Mouse (Mus musculus) splenic B cell, adult 2 months (primary cell): ENCODE measurements around the gene Cdk6.

Source experiments
- DNase-seq: peaks from one replicate; pipeline ENCODE4 v3.0.0-alpha.2; 2011; ENCODE audit warnings: low read depth, low spot score
- H3K27me3 ChIP-seq: 2 replicates; pipeline ENCODE4 v1.6.1; 2012; ENCODE audit warnings: mild to moderate bottlenecking, low read length, moderate library complexity, mixed read lengths; ENCODE audit not compliant: control insufficient read depth, poor library complexity, insufficient read depth, severe bottlenecking
- H3K36me3 ChIP-seq: 2 replicates; pipeline ENCODE4 v1.6.1; 2012; ENCODE audit warnings: mild to moderate bottlenecking, low read length, moderate library complexity, mixed read lengths; ENCODE audit not compliant: control insufficient read depth, poor library complexity, insufficient read depth, severe bottlenecking

Cdk6 gene

DNA sequence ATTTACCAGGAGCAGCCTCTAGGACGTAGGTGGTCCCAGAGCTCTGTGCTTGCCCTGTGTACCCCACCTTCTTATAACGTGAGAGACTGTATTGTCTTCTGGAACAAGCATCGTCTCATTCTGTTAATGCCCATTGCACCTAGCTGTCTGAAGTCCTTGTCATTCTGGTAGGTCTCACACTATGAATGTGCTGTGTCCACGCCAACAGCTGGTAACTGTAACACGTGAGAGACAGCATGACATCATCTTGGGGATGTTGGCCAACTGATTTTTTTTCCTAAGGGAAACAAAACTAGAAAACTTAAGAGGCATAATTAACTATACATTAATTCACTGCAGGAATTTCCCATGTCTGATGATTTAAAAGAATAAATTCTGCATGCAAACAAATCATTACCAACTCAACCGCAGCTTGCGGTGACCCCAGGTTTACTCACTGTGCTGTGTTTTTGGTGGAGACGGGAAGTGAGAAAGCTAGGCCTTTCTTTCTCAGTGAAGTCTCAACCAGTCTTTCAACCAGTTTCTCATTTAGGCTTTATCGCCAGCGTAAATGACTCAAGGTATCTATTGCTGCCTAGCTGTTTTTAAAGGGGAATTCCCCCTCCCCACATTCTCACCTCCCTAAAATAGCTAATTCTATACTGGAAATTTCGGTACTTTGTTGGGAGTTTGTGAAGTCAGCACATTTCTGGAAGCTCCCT lies 14.4 kb downstream of the Cdk6 start:
- peak; percentile 74 for DNase-seq
- Histone ChIP-seq H3K36me3 (no peaks in the 10 kb centered on the region; the same call in 1 of the 2 replicates), H3K27me3 (no peaks in the 10 kb centered on the region)

DNA sequence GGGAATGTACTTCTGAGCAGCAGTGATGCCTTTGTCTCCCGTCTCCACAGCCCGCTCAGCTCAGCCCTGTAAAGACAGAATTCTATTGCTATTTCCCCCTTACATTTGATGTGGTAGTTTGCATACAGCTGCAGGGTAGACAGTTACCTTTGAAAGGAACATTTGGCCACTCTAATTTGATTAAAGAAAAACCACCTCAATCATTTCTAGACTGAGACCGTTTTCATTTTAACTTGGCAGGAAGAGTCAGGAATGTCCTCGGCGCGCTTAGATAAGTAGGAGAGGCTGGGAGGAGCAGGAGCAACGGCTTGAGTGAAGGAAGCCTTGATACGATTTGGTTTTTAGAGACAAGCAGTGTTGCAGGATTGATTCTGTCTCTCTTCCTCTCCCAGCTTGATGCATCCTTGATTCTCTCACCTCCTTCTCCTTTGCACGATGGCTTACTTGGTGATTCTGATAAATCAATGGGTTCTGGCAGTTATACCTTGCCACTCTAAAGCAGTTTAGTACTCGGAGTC lies 15.0 kb downstream of the Cdk6 start:
- DNase-seq, result no peak
- Histone ChIP-seq H3K36me3 (no peaks in the 10 kb centered on the region; the same call in 1 of the 2 replicates), H3K27me3 (no peaks in the 10 kb centered on the region)

DNA sequence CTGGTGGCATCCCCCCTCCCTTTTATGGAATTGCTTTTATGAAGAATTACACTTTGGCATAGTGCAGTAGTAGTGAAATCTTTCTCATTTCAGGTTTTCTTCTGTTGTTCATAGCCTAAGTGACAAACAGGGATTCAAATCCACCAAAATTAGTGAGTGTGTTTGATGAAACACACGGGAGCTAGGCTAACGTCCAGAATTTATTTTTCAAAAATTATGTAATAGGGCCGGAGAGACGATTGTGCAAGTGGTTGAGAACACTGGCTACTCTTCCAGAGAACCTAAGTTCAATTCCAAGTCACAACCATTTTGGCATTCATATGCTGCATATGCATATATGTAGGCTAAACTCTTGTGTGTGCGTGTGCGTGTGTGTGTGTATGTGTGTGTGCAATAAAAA lies 16.2 kb downstream of the Cdk6 start:
- no peaks in the 10 kb centered on the region; the same call in 1 of the 2 replicates for H3K36me3 ChIP-seq
- DNase-seq, result no peak

DNA sequence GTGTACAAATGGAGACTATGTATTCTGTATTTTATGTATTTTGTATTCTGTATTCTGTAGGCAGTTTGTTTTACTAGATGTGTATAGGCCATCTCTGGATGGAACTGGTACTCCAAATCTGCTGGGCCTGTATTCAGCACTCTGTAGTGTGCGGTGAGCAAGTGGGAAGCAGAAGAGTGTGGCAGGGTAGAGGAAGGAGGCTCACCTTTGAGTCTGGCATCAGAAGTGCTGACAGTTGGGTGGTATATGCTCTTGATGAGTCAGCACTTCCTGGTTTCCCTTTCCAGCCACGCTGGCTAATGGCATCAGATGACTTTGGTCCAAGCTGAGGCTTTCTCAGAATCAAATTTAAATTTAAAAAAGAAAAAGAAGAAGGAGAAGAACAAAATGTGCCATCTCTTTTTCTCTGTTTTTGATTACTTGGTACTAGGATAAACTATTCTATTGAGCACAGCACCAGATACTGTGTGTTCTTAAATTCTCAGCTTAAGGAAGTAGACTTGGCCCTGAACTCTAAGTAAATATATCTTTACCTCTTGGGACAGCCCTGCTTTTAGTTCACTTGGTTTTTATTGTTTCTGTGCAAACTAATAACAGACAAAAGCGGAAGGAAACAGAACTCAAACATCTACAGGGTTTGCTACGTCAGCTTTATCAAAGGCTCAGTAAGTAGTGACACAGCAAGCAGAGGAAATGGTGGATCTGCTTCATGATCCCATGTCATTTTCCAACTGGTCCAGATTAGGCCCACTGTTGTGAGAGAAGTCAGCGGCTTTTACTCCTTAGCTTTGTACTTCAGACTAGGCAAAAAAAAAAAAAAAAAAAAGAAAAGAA lies 17.6 kb downstream of the Cdk6 start:
- H3K27me3 ChIP-seq, result no peaks in the 10 kb centered on the region
- DNase-seq, result peak; percentile 17
- H3K36me3 ChIP-seq, result no peaks in the 10 kb centered on the region; the same call in 1 of the 2 replicates

More for the DNA sequence above, 16.2 kb downstream of the Cdk6 start:
- no peaks in the 10 kb centered on the region for H3K27me3 ChIP-seq

DNA sequence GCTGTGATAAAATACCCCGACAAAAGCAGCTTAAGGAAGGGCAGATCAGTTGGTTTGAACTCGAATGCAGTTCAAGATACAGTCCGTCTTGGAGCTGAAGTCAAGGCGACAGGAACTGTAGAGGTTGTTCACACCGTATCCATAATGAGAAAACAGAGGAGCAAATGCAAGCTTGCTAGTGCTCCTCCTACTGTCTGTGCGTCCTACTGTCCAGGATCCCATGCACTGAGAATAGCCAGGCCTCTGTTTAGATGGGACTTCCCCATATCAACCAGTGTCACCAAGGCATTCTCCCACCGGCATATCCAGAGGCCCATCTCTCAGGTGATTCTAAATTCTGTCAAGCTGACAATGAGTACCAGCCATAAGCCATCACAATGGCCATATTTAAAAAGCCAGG lies 18.6 kb downstream of the Cdk6 start:
- DNase-seq, result no peak
- Histone ChIP-seq H3K27me3 (no peaks in the 10 kb centered on the region), H3K36me3 (no peaks in the 10 kb centered on the region)

DNA sequence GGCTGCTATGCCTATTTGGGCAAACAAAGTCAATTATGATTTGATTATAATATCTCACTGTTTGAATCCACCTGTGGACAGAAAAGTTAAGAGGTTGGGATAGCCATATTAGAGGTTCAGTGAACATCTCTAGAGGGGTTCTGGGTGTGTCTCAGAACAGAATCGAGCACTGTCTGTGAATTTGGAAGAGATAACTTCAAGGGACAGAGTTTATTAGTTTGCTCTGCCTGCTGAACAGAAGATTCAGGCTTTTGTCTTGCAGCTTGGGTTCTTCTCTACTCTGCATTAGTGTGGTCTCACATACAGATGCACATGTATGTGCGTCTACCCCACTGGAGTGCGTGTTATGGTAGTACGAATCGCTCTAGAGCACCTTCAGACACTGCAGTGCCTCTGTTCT lies 20.0 kb downstream of the Cdk6 start:
- no peak for DNase-seq
- H3K36me3 ChIP-seq, result no peaks in the 10 kb centered on the region
- H3K27me3 ChIP-seq, result no peaks in the 10 kb centered on the region

DNA sequence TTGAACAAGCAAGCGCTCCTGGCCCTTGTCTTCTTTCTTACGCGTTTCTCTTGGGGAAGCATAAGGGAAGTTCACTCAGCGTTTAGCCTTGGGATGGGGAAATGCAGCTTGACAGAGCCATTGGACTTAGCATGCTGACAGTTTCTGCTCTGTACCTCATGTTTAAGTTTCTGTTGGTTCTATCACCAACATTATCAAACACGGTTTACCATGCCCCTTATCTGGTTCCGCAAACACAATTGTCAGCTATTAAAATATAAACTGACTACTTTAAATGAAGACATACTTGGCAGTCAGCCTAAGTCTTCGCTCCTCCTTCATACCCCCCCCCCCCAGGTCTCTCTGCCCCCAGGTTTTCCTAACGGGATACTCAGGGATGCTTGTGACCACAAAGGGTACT lies 20.8 kb downstream of the Cdk6 start:
- Histone ChIP-seq H3K36me3 (no peaks in the 10 kb centered on the region), H3K27me3 (no peaks in the 10 kb centered on the region)
- DNase-seq, result no peak

DNA sequence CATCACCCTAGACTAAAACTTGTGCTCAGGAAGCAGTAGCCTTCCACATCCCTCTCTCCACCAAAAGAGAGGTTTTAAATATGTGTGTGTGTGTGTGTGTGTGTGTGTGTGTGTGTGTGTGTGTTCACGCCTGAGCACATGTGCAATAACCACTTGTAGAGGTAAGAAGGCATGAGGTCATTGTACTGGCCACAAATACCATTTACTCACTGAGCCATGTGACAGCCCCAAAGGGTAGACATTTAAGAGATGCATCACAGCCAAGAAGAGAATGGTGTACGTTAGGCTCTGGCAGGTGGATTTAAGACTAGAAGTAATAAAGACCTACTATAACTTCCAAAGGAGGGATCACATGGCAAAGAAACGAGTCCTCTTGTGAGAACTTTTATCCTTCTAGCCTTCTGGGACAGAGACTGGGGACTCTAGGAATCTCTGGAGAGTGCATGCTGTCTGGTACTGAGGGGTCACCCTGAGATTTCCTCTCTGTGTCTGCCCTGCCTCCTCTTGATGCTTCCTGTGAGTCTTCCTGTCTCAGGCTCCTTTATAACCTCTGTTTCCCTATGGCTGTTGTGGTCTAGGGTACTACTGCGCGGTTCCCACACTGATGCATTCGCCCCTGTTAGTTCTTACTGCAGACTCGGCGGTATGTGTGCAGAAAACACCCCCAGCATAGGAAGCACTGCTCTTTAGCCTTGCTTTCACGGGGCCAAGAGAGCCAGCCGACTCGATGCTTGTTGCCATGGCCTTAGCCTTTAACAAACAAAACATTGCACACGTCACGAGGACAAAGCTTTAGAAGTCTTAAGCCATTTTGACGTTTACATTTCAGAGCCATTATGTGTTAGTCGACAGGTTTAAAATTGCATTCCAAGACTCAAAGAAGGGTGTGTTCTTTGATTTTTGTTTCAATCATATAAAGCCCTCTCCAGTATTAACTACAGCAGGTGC lies 22.0 kb downstream of the Cdk6 start:
- no peaks in the 10 kb centered on the region for H3K36me3 ChIP-seq
- no peaks in the 10 kb centered on the region for H3K27me3 ChIP-seq
- no peak for DNase-seq

DNA sequence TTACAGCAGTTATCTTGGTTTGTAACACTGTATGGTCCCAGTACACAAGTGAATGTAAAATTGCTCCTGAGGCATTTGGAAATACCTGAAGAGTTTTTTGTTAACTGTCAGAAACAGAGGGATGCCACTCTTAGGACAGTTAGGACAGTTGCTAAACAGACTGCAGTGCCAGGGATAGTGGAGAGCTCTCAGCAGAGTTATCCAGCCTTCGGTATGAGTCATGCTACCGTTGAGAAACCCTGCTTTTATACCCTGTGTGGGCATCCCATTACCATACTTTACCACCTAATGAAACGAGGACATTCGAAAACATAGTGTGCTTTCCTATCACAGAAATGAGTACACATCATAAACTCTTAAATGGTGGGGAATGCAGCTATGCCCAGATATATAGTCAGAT lies 25.8 kb downstream of the Cdk6 start:
- DNase-seq, result no peak
- Histone ChIP-seq H3K27me3 (no peaks in the 10 kb centered on the region), H3K36me3 (no peaks in the 10 kb centered on the region)

DNA sequence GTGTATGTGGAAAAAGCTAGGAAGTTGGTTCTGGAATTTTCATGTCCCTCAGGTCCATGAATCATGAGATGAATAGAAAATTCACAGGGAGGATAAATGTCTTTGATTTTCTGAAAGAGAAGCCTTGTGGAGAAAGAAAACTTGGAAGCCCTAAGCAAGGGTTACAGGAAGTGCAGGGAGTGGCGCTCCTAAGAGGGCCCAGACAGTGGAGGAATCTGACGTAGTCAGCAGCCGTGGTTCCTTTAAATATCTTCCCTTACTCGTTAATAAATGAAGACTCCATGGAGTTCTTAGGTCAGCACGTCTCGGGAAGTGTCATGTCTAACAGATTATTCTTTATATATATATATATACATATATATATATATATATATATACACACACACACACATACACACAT lies 28.0 kb downstream of the Cdk6 start:
- DNase-seq, result no peak
- Histone ChIP-seq H3K36me3 (no peaks in the 10 kb centered on the region), H3K27me3 (no peaks in the 10 kb centered on the region)

DNA sequence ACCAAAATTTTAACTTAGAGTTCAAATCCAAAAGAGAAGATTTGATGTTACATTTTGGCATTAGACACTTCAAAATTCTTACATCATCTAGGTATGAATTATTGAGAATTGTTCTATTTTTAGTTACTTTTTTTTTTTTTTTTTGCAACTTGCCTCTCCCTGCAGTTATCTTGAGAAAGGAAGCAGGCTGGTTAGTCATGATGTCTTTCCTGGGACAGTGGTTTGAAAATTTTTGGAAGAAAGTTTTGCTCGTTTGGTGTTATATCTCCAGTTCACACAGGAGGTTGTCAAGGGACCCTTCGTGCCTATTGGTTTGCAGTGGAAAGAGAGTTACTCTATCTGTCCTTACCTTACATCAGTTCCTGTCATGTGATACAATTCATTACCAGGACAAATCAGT lies 29.9 kb downstream of the Cdk6 start:
- no peaks in the 10 kb centered on the region for H3K36me3 ChIP-seq
- no peak for DNase-seq
- H3K27me3 ChIP-seq, result no peaks in the 10 kb centered on the region

DNA sequence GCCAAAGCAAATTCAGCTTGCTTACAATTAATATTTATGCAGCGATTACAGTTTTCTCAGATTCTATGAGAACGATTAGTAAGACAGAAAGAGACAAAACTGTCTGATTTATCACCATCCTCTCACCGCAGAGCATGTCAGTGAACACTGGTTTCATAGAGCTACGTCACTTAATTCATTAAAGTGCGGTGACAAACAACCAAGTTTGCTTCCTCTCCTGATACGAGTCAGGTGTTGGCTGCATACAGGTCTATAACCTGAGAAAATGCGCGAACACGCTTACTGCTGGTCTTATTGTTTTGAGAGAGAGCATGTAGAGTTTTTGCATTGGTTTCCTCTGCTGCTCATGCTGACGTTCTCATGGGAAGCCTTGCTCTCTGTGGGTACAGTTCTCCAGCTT lies 31.9 kb downstream of the Cdk6 start:
- DNase-seq, result no peak
- Histone ChIP-seq H3K36me3 (no peaks in the 10 kb centered on the region), H3K27me3 (no peaks in the 10 kb centered on the region)

DNA sequence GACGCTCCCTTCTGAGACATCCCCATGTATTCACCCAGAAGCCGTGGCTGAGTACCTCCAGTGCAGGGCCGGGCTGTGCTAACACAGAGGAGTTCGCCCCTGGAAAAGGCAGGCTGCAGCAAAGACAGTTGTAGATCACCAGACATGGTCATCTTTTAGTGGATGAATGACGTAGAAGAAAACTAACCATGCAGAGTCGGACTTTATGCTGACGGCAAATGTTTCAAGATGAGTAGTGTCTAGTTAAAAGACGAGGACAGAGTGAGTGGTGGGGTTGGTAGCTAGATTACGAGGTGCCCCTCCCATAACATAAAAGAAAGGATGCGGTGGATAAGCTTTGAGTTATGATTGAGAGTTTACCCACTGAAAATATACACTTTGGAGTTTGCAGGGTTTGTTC lies 33.5 kb downstream of the Cdk6 start:
- Histone ChIP-seq H3K36me3 (no peaks in the 10 kb centered on the region), H3K27me3 (no peaks in the 10 kb centered on the region)
- no peak for DNase-seq

DNA sequence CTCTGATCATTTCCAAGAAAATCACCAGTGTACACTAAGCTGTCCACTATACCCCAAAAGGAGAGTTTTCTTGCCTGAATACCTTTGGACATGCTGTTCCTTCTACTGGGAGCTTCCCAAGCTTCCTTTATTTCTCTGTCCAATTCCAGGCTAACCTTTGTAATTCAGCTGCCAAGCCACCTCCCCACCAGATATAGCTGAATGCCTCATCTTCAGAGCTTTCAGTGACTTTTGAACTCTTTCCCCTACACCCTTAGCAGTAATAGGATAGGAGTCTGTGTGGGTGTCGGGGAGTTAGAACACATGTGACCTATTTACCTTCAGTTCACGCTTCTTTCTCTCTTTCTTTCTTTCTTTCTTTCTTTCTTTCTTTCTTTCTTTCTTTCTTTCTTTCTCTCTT lies 34.9 kb downstream of the Cdk6 start:
- Histone ChIP-seq H3K36me3 (no peaks in the 10 kb centered on the region), H3K27me3 (no peaks in the 10 kb centered on the region)
- DNase-seq, result no peak
